Mouse (Mus musculus) olfactory bulb, adult 2 months (tissue): ENCODE measurements at regions not wholly inside any gene's neighbourhood (a gene's known extent, or its start where the extent isn't known, plus 50 kb on each side); places are given as distances from the start of the nearest gene placed in this dataset.

Experiments used
- H3K27ac ChIP-seq: fragments of 200-500 bp; 2 replicates; pipeline ENCODE4 v1.5.1; 2012; ENCODE audit warnings: low read depth, low read length; ENCODE audit not compliant: insufficient read depth
- H3K4me1 ChIP-seq: fragments of 200-500 bp; 2 replicates; pipeline ENCODE4 v1.6.1; 2012; ENCODE audit warnings: low read length; ENCODE audit not compliant: control insufficient read depth, insufficient read depth
- H3K4me3 ChIP-seq: fragments of 200-500 bp; 2 replicates; pipeline ENCODE4 v1.5.1; 2012; ENCODE audit warnings: mild to moderate bottlenecking, low read depth, low read length, moderate library complexity; ENCODE audit not compliant: insufficient read depth
- CTCF ChIP-seq: fragments of 200-500 bp; IDR thresholded peaks from 2 replicates; pipeline ENCODE4 v1.5.1; 2012; ENCODE audit warnings: low read depth, mild to moderate bottlenecking, low read length, moderate library complexity; ENCODE audit not compliant: insufficient read depth
- POLR2A ChIP-seq: fragments of 200-500 bp; IDR thresholded peaks from 2 replicates; pipeline ENCODE4 v1.6.1; 2012; ENCODE audit warnings: mild to moderate bottlenecking, low read depth, low read length, moderate library complexity; ENCODE audit not compliant: insufficient read depth
- WGBS: fragments of 180-500 bp; shearing (Covaris S2); methylation state at CpG from one replicate; pipeline ENCODE4 v1.1.7; 2018; 5-methylcytosine and 5-hydroxymethylcytosine counted together

DNA sequence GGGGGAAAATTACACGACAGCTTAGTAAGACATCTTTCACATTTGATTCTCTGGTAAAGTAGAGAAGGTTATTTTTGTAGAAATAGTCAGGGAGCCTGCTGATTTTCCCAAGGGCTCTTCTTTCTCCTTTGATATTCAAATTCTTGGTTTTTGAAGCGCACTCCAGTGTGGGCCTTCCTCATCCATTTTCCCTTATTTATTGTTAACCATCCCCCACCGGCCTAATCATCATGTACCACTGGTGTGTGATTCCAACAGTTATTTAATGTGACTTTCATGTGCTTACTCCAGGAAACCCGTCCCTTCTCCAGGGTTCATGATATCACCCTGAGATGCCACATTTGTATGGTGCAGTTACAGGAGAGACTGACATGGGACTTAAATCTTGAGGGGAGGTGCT lies 114.0 kb upstream of the Epha4 start:
- TF ChIP-seq POLR2A (no peak), CTCF (no peak)
- WGBS, result 55% methylated on average over 4 of the region's 4 CpGs

DNA sequence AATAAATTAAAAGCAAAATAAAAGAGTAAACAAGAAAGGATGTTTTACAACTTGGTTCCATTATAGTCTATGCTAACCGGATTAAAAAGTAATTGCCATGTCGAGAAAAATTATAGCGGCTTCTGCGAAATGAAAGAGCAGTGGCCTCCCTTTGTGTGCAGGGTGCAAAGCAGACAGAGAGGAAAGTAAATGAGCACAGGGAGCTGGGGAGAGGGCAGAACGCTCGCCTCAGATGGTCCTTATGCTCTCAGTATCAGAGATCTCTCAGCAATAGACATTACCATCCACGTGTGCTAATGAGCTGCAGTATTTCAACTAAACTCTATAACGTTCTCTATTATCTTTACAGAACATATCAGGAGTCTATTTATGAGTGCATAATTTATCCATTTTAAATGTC lies 102.6 kb upstream of the Epha4 start:
- TF ChIP-seq POLR2A (no peak), CTCF (no peak)
- Histone ChIP-seq H3K27ac (no peak overlapping the region), H3K4me1 (no peaks in the 10 kb centered on the region), H3K4me3 (no peak overlapping the region)
- WGBS, result 58% methylated on average over 8 of the region's 8 CpGs

More for the DNA sequence above, 114.0 kb upstream of the Epha4 start:
- Histone ChIP-seq H3K27ac (no peak overlapping the region), H3K4me1 (no peaks in the 10 kb centered on the region), H3K4me3 (no peak overlapping the region)

DNA sequence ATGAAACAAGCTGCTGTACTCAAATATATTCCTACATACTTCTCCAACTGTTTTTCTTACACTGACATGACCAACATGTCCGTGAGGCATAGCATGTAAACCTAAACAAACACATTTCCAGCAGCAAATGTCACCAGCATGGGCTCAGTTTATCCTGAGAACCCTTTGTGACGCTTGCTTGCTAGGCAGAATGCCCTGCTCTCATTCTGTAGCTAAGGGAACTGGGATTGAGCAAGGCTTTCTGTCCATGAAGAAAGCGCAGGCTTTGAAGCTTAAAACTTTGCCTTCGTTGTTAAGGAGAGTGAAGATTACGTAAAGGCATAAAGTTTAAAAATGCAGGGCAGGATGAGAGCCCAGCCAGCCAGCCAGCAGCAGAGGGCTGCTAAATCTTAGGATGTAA lies 85.6 kb upstream of the Epha4 start:
- Histone ChIP-seq H3K4me1 (no peaks in the 10 kb centered on the region), H3K4me3 (no peak overlapping the region), H3K27ac (no peak overlapping the region)
- WGBS, result 59% methylated on average over 5 of the region's 5 CpGs
- TF ChIP-seq CTCF (no peak), POLR2A (no peak)

DNA sequence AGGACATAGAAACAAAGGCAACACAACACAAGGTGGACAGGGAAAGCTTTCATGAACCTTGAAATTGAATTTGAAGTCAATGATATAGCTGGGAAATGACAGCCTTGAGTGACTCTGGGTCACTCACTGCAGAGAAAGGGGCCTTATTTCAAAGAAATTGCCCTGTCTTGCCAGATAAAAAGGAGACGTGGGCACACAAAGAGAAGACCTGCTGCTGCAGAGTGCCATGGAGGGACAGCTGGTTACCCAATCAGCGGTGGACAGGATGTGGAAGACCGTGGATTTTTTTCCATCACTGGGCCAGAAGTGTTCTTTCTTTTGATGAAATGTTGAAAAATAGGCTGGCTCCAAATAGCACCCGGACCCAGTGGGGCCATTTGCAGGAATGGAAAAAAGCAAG lies 77.8 kb upstream of the Epha4 start:
- Histone ChIP-seq H3K4me1 (no peaks in the 10 kb centered on the region), H3K4me3 (no peak overlapping the region), H3K27ac (no peak overlapping the region)
- TF ChIP-seq CTCF, result no peak
- TF ChIP-seq POLR2A, result no peak
- WGBS, result 85% methylated on average over 4 of the region's 4 CpGs

DNA sequence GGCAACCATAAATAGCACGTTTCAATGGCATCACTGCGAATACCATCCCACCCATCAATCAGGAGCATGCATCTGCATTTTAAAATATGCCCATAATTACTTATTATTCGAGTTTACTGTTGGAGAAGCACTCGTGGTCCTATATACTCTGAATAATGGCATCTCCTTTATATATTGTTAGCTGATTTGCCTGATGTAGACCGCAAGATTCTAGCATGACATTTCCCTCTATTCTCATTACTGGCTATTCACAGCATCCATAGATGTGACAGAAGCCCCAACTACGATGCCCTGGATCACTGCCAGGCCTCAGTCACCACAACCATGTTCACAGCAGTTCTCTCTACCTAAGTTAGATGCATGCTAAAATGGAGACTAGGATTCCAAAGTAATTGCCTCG lies 77.4 kb upstream of the Epha4 start:
- H3K4me1 ChIP-seq, result no peaks in the 10 kb centered on the region
- no peak overlapping the region for H3K4me3 ChIP-seq
- H3K27ac ChIP-seq, result no peak overlapping the region
- 54% methylated on average over 7 of the region's 7 CpGs for WGBS
- no peak for TF ChIP-seq CTCF
- no peak for TF ChIP-seq POLR2A

DNA sequence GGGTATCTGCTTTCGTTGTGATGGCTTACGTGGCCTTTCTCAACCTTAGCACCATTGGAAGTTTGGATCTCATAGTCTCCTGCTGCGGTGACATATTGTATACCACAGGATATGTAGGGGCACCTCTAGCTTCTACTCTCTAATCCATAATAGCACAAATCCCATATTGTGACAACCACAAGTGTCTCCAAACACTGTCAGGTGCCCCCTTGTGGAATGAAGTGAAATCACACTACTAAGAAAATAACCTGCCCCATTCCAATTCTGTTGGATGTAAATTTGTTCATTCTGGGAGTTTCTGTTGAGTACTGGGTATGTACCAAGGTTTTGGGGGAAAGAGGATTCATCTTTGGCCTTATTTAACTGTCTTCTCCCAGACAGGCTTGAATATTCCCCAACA lies 74.5 kb upstream of the Epha4 start:
- H3K4me3 ChIP-seq, result no peak overlapping the region
- TF ChIP-seq POLR2A (no peak), CTCF (no peak)
- no peak overlapping the region for H3K27ac ChIP-seq
- 96% methylated on average over 3 of the region's 3 CpGs for WGBS
- no peaks in the 10 kb centered on the region for H3K4me1 ChIP-seq

DNA sequence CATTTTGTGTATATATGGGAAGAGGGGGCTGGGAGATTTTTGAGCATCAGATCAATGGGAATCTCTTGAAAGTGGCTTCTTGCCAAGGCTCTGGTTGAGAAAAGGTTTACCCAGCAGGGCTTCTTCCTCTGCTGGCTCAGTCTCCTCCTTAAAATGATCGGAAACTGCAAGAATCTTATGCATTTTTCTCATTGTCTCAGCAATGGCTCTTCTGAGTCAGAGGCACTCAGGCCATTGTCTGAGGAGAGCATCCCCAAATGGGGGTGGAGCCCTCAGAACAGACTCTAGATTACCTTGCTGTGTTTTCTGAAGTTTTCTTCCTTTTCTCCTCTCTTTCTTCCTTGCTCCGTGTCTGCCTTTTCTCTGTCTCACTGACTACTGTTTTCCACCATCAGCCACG lies 70.6 kb upstream of the Epha4 start:
- Histone ChIP-seq H3K4me3 (no peak overlapping the region), H3K27ac (no peak overlapping the region), H3K4me1 (no peaks in the 10 kb centered on the region)
- 45% methylated on average over 3 of the region's 3 CpGs for WGBS
- TF ChIP-seq CTCF (no peak), POLR2A (no peak)

DNA sequence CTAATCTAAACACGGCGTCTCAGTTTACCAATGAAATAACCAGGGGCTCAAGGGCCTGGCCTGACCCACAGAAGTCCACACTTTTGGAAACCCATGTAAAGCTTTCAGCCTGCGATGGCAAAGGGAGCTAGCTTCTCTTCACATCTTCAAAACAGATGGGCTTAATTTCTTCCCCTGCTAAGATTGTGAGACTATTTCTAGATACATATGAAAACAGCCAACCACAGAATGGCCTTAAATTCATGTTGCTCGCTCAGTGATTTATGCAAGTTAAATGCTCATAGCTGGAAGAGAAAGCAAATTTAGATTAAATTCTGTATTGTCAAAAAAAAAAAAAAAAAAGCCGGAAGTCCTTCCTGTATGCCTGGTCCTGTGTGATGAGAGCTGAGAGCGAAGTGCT lies 53.2 kb upstream of the Epha4 start:
- Histone ChIP-seq H3K4me3 (no peak overlapping the region), H3K4me1 (no peaks in the 10 kb centered on the region), H3K27ac (no peak overlapping the region)
- TF ChIP-seq POLR2A (no peak), CTCF (no peak)
- 80% methylated on average over 6 of the region's 6 CpGs for WGBS

DNA sequence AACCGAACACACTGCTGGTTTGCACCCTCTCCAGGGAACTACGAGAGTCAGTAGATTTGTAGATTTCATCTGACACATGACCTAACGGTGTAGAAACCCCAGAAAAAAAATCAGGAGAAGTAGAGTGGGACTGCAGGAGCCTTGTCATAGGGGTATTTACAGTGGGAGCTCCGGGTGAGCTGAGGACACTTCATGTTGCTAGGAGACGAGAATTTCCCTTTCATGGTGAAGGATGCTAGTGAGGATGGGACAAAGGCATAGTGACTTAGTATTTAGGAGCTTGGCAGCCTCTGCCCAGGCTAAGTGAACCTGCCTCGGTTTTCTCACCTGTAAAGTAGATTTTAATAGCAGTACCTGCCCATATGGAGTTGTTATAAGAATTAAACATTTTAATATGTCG lies 52.8 kb upstream of the Epha4 start:
- H3K27ac ChIP-seq, result no peak overlapping the region

More for the DNA sequence above, 52.8 kb upstream of the Epha4 start:
- Histone ChIP-seq H3K4me3 (no peak overlapping the region), H3K4me1 (no peaks in the 10 kb centered on the region)
- no peak for TF ChIP-seq POLR2A
- no peak for TF ChIP-seq CTCF
- 43% methylated on average over 7 of the region's 7 CpGs for WGBS
